Mouse (Mus musculus): ENCODE results near the gene Tln2. TPM values are rescaled to one million over a fixed set of nuclear protein-coding genes. Genes with fewer than 3 reads are reported as not detected.
A peak's percentile ranks its signal among the peaks of the same experiment; 100 is the strongest.

The Tln2 gene
- total RNA-seq, 2 experiments from 2014 or later: 111 to 132 TPM

DNA sequence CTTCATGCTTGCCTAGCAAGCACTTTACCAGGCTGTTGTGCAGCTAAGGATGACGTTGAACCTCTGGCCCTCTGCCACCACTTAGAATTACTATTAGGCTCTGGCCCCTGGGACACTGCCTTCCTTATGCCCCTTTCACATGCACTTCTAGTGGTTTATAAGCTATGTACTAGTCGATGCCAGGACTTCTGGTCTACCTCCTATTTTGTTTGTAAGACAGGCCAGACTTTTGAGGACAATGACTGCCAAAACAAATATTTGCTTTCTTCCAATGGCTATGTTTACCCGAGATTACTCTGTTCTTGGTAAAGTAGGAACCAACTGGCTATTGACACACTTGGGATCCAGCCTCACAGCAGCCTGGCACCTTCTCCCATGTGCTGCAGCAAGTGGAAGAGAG, 82.1 kb downstream of the Tln2 start:
- DNase-seq: no peak

DNA sequence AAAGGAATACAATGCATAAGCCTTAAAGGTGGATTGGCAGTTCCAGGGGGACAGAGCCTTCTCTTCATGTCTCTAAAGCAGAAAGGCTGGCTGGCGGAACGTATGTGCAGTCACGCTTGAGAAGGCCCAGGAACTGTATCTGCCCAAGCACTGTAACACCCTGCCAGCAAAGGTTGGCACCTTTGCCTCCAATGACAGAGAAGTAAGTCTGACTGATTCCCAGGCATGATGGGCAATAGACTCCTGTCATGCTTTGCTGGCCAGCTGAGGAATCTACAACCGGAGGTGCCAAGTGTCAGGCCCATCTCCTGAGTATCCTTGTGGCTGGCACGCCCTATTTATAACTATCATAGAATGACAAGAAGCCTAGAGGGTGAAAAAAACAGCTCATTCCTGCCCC, 83.3 kb downstream of the Tln2 start:
- no peak for DNase-seq

DNA sequence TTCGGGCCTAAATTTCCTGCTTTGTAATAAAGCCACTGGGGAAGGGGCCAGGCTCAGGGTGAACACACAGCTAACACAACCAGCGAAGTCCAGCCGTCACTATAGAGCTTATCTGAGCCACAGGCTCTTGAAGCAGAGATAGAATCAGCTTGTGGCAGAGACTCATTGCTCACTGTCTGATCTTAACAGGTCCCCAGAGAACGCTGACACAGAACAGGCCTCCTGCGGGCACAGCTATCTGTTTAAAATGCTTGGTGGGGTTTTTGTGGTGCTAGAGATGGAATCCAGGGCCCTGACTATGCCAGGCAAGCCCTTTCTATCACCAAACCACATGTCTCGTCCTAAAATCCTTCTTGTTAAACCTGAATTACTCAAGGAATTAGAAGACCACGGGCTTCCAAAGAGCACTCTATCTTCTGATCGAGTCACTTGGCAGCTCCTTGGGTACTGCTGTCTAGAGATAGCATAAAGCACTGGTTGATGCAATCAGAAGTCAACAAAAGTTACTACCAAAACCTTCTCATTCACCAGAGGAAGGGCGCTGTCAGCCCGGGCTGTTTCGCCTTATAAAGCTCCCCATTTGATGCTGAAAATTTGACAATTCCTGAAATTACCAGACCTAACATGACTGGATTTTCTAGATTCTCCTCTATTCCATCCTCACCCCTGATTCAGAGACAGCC, 95.9 kb downstream of the Tln2 start:
- no peak for DNase-seq

DNA sequence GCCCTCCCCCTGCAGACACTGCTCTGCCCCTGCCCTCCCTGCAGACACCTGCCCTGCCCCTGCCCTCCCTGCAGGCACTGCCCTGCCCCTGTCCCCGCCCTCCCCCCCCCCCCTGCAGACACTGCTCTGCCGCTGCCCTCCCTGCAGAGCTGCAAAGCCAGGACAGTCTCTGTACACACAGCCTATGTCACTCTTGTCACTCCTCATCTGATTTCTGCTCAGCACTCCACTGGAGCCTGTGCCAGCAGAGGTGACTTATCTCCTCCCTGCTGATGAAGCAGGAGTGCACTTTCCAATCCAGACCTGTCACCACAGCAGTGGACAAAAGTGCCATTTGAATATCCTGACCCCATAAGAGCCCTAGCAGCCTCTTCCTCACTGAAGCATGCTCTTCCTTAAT, 118.0 kb downstream of the Tln2 start:
- no peak for DNase-seq

DNA sequence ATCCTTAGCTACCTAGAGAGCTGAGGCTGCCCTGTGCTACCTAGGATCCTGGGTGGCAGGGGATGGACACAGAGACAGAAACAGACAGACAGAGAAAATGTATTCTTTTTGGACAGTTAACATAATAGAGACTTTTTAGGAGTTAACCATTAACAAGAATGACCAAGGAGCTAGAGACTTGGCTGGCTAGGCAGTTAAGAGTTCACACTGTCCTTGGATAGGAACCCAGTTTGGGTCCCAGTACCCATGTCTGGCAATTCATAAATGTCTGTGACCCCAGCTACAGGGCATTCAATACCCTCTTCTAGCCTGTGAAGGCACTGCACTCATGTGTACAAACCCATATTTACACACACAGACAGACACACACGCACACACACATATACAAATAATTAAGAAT, 122.0 kb downstream of the Tln2 start:
- no peak for DNase-seq

DNA sequence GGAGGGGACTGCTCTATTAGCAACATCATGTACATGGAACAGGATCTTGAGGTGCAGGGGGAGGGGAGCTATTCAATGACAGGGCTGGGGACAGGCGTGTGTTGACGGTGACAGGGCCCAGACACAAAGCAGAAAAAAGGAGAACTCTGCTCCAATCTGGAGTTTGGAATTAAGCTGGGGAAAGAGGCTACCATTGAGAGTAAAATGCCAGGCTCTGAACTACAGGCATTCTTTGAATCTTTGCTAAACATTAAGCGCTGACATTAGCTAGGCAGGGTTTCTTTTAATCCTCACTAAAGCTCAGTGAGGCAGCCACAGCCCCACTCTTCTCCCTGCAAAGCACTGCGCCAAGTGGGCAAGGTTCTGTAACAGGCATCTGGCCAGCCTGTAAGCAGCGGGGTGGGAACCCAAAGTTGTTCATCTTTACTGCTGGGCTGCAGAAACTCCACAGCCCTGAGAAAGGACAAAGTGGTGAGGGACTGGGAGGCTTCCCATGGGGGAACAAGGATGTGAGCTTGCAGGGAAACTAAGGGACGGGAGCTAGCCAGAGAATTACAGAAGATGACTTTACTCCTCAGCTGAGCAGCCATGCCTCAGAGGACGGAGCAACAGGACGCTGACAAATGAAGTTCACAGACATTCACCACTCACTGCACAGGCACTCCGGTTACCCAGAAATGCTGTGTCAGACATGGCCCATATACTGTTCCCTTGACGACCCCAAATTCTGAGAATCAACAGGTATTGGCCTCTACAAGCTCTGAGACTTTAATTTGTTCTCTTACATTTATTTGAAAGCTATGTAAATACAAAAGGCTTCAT, 124.0 kb downstream of the Tln2 start:
- peak; percentile 56 for DNase-seq

DNA sequence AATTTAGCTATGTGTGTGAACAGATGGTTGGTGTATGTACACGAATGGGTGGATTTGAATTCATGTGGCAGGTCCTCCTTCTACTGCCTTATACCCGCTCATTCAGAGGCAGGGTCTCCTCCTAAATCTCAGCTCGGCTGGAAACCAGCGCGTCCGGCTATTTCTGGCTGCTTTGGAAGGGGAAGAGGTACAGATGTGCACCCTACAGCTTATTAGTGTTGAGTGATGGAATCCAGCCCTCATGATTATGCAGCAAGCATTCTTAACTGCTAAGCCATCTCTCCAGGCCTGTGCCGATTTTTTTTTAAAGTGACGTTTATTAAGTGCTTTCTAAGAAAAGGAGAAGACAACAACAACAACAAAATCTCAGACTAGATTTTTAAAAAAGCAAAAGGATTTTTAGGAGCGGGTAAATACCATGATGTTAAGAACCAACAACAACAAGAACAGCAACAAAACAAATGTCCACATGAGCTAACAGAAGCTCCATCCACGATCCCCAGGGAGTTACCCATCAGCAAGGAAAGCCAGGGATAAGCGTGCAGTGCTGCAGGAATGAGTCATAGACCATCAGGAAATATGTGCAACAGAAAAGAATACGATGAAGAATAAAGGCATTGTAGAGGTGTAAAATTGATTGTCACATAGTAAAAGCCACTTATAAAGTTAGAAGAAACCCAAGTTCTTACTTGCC, 130.2 kb downstream of the Tln2 start:
- DNase-seq: no peak

DNA sequence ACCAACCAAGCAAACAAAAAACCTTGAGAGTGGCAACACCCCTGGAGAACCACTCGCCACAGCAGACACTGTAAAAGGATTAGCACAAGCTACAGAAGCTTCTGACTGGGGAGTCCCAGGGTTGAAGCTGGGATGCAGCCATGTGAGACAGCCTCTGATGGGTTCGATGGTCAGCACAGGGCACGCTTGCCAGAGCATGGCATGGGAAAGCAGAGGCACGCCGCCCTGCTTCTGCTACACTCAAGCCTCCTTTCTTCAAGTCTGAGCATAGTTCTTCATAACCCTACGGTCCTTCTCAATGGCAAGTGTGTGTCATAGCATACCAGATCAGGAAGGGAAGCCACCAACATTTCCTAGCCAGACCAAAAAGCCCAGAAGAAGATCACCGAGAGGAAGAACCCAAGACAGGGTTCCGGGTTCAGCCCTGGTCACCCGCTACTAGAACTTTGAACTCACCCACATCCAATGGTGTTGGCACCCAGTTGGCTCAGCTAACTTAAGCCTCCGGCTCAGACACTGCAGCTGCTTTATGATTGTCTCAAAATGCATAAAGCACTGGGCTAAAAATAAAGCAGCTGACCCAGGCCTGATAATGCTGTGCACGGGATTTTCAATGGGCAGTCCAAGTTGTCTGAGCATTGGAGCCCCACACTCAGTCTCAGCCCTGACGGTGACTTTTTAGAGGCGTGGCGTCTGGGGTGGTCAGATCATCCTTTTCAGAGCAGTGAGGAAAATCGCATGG, 131.0 kb downstream of the Tln2 start:
- DNase-seq: no peak

DNA sequence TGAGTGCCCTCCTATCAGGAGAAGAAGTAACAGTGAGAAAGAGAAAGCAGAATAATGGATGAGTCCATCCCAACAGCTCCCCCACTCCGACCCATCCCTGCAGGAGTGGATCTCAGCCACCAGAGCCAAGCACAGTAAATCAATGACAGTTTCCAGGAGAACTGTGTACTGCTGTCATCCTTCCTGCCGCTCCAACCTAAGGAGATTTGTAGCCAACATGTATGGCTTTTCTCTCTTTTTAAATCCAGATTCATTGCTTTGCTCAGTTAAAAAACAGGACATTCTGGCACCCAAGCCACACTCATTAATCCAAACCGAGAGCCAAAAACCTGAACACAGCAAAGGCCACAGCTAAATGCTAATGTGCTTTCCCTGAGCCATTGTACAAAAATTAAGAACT, 133.2 kb downstream of the Tln2 start:
- no peak for DNase-seq

DNA sequence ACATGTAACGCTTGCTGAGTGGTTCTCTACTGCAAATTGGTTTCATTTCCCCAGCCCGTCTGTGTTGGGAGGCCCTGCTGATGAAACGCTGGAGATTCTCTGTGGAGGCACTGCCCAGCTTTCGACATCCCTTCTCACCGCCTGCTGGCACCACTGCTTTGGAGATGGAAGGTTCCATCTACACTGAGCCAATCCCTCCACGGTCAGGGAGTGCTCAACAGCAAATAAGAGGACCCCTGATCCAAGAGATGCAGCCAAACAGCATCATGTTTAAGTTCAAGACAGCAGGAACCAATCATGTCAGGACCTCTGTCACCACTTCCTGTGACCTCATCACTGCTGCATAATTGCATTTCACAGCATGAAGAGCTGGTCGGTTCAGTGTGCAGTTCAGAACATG, 135.4 kb downstream of the Tln2 start:
- DNase-seq: no peak

DNA sequence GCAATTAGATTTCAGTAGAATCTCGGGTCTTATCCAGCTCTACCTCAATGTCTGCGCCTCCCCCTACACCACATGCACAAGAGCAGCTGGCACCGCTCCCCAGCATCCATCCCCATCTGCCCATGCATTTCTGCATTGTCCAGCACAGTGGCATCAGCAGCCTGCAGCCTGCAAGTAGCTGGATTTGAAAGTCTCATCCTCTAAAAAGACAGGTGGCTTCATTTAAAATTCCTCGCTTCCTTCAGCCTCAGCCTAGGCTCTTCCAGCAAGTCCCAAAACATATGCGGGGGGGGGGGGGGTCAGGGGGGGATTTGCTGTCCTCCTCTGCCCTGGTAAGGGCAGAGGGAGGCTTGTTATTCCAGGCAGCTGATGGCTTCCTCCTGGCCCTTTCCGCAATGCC, 141.4 kb downstream of the Tln2 start:
- no peak for DNase-seq

DNA sequence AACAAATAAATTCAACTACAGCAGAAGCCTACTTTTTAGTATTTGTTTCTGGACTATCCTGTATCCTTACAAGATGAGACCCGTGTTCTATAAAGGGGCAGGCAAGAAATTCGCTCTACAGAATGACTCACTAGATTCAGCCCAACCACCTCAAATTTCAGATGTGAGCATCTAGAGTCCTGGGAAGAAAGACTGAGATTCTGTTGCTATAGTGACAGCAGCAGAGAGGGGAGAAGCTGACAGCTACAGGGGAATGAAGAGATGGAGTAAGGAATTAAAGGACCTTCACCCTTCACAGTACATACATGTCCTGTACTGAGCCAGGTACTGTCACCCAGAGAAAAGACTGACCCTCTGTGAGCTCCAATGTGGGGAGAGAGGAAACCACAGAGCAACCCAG, 148.8 kb downstream of the Tln2 start:
- DNase-seq: no peak

DNA sequence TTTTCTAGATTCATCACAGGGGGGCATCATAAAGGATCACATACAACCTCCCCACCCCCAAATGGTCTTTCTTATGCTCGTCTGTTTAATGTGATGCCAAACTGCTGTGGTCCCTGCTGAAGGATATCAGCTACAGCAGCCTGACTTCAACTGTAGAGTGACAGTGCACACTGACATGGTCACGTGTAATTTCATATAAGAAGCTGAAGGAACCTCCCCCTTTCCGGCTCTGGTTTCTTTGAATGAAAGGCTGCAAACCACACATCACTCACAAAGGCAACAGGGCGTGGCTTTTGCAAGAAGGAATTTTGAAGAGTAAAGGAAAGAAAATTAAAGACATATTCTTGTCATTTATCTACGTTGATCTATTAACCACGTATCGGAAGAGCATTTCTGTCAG, 154.8 kb downstream of the Tln2 start:
- DNase-seq: no peak

DNA sequence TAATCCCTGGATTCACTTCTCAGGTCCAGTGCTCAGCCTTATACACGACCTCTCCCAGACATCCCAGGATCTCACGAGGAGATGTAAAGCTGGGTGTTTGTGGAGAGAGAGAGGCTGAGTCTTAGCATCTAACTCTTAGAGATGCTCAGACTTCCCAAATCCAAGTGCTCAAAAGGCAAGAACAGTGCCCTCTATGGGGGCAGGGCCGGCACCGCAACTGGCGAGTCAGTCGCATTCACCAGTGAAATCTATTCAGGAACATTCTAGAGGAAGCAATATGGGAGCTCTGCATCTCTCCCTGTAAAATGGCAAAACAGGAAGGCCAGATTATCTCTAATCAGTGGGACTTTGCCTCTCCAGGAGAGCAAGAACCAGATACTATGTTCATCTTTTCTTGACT, 159.9 kb downstream of the Tln2 start:
- DNase-seq: no peak

DNA sequence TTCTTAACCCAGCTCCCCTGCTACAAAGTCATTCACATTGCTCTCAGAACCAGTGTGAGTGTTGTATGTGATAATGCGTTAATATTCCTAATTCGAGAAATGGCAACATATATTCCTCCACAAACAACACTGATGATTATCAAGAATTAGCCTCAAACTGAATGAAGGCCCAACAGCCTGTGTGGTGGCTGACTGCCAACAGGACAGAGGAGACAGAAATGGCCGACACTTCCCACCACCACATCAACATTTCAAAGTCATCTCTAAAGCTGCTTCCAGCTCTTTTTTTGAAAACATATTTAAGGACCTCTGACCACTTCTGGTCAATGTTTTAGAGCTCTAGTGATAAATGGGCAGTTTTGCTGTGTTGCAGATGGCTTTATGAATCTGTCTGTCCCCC, 161.7 kb downstream of the Tln2 start:
- DNase-seq: no peak

DNA sequence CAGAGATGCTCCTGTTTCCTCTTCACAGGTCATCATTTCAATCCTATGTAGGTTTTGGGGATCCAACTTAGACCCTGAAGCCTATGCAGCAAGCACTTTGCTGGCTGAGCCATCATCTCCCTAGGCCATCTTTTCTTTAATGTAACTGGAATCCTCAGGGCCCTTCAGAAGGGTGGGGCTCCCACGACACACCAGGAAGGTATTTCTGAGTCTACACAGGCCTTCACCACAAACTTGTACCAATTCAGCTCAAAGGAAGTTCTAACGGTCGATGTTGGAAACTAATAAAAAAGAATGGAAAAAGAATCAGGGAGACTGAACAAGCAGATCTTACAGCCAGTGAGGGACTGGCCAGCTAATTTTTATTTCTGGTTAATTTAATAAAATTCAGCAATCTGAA, 163.1 kb downstream of the Tln2 start:
- no peak for DNase-seq

DNA sequence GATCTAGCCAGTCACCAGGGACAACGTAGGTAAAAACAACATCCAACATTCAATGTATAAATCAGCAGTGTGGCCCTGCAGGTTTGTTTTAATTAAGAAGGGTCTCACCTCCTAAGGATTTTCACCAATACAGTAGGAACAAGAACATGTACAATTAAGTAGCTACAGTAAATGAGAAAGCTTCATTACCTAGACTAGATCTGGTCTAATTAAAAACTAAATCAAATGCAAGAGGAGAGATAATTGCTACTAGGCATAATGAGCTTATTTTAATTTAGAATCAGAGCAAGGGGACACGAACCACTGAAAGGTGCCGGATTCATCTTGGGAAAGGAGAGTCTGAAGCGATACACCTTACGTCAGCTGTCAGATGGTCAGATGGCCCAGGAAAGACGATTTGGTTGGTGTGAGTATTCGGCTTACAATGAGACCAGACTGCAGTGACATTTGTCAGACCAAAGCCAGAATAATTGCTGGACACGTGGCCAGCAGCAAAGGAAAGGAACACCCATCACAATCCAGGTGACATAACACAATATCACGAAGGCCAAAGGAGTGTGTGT, 175.4 kb downstream of the Tln2 start:
- DNase-seq: no peak

DNA sequence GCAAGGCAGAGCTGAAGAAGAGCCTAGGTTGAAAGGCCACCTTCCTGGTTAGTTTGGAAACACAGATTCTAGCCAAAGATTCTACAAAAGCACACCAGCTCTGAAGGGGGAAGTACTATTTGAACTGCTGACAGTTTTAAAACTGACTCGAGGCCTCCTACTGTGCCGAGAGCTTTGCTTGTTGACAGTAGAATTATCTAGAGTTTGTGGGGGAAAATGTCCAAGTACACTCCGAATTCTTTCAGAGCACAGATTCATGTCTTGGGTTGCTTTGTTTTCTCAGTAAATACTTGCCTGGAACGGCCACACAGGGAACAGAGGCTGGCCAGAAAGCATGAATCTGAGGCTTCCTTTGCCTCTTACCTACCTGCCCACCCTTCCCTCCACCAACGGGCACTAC, 179.4 kb downstream of the Tln2 start:
- no peak for DNase-seq

DNA sequence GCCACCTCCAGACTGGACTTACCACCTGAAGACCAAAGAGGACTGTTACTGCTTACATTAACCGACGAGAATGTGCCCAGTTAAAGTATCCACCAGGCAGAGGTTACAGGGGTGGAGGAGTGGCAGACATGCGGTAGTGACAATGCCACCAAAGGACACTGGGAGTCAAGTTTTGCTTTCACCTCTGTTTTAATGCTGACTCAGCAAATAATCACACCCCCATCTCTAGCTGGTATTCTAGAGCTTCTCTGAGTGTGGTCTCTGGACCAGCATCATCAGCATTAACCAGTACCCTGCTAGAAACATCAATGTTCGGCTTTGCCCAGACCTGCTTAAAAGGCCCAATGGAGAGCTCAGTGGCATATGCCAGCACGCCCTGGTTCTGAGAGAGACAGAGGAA, 180.7 kb downstream of the Tln2 start:
- DNase-seq: no peak

DNA sequence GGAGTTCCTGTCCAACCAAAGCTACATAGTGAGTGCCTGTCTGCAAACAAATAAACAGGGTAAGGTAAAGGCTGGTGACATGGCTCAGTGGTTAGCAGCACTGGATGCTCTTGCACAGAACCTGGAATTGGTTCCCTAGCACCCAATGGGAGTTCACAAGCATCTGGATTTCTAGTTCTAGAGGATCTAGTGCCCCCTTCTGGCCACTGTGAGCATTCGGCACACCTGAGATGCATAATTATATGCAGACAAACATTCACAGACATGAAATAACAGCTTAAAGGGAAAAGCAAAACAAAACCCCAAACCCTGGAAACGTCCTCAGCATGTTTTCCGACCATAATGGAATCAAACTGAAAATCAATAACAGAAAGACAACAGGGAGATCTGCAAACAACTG, 191.4 kb downstream of the Tln2 start:
- DNase-seq: no peak

DNA sequence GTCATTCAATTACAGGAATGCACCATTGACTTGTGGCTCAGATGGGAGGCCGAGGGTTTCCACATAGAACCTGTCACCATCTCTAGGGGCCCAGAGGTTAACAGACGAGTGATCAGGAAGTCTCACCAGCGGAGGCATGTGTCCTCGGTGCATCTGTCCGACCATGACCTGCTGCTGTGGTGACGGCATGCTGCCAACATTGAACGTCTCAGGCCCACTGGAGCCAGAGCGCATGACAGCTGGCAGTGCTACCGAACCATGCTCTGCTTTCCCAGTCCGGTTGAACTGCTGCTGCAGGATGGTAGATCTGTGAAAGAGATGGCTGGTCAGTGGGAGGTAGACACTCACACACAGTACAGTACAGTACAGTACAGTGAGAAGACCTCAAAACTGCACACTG, 197.0 kb downstream of the Tln2 start:
- peak; percentile 30 for DNase-seq

DNA sequence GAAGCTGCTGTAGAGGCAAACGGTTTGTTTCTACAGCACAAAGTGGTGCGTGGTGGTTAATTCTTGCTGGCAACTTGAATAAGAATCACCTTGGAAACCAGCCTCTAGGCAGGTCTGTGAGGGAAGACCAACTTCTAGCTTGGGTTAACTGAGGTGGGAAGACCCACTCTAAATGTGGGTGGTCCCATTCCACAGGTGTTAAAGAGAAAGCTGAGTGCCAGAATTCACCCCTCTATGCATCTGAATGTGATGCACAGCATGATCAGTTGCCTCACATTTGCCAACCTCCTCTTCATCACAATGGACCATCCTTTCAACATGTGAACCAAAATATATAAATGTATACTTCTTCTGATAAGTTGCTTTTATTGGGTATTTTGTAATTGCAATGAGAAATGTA, 197.4 kb downstream of the Tln2 start:
- DNase-seq: no peak
